Mouse (Mus musculus): ENCODE results near the gene Ccdc121. TPM values are rescaled to one million over a fixed set of nuclear protein-coding genes. Genes with fewer than 3 reads are reported as not detected.

The Ccdc121 gene
- polyA plus RNA-seq, 1 experiment from 2014 or later: not detected

Other genes with a start within 250 kb of the Ccdc121 start
- gene Cnih3, start 158.8 kb downstream of the Ccdc121 start, polyA plus RNA-seq (2015; fragmentation: Nextera tagmentation; extraction: Ambion mirVana): 6.8 and 8.8 TPM in 2 replicates
- gene Dnah14, start 65.1 kb upstream of the Ccdc121 start, polyA plus RNA-seq (2015; fragmentation: Nextera tagmentation; extraction: Ambion mirVana): 0.65 TPM in 2 replicates